ENCODE assay signal across 8 mouse cellular contexts in genomic region chr5:21736956-21737585, GRCm38 (mm10). TPM values are rescaled to one million over a fixed set of nuclear protein-coding genes. Genes with fewer than 3 reads are reported as not detected.
DNase-seq lines count a peak whose midpoint lies in the region; ATAC-seq and TF ChIP-seq lines count a peak whose summit lies in the region.

Gene Pmpcb, plus strand, starts transcription at chr5:21737141.

- peaks cover 4% of the 10 kb centered on the region; the same call in 1 of the 2 replicates for H3K4me1 ChIP-seq in bone marrow, adult 2 months (ENCODE audit: control insufficient read depth, insufficient read depth, low read length)
- H3K4me1 ChIP-seq in embryonic facial prominence, embryonic 15.5 days, result peaks cover 16% of the 10 kb centered on the region
- H3K4me1 ChIP-seq in kidney, embryonic 14.5 days (ENCODE audit: control insufficient read depth, insufficient read depth, low read length), result peaks cover 14% of the 10 kb centered on the region; the same call in 1 of the 2 replicates
- peaks cover 10% of the 10 kb centered on the region for H3K4me1 ChIP-seq in limb, embryonic 15.5 days

- H3K9me3 ChIP-seq in embryonic facial prominence, embryonic 15.5 days (replicated peaks), result no peaks in the 10 kb centered on the region
- H3K9me3 ChIP-seq in kidney, embryonic 14.5 days (ENCODE audit: control insufficient read depth, low read length), result no peaks in the 10 kb centered on the region
- H3K9me3 ChIP-seq in limb, embryonic 15.5 days, result no peaks in the 10 kb centered on the region

- peak; percentile 55; the same call in 1 of the 2 replicates for TF ChIP-seq POLR2A in bone marrow, adult 2 months (IDR thresholded peaks at IDR 0.05; ENCODE audit: borderline replicate concordance, control insufficient read depth, low read depth, low read length)

- peaks cover 26% of the 10 kb centered on the region for H3K36me3 ChIP-seq in embryonic facial prominence, embryonic 15.5 days
- peaks cover 29% of the 10 kb centered on the region for H3K36me3 ChIP-seq in kidney, embryonic 14.5 days (ENCODE audit: control insufficient read depth, insufficient read depth, low read length)
- peaks cover 31% of the 10 kb centered on the region for H3K36me3 ChIP-seq in limb, embryonic 15.5 days

- TF ChIP-seq CTCF in bone marrow, adult 2 months (IDR thresholded peaks at IDR 0.05; ENCODE audit: control insufficient read depth, insufficient read depth, low read length), result peak; percentile 93

- peak; percentile 82; the same call in 1 of the 2 replicates for ATAC-seq in embryonic facial prominence, embryonic 15.5 days (ENCODE audit: insufficient number of reproducible peaks, low FRiP score, low TSS enrichment, low read depth)
- ATAC-seq in kidney, embryonic 14.5 days (ENCODE audit: low FRiP score, low TSS enrichment), result peak; percentile 83
- peak; percentile 70 for ATAC-seq in limb, embryonic 15.5 days (ENCODE audit: insufficient number of reproducible peaks, low FRiP score, low TSS enrichment, low read depth)

- peak within 1 kb of the TSS; percentile 93 for H3K9ac ChIP-seq in embryonic facial prominence, embryonic 15.5 days
- peak within 1 kb of the TSS; percentile 86 for H3K9ac ChIP-seq in kidney, embryonic 14.5 days (ENCODE audit: low read depth, low read length)
- H3K9ac ChIP-seq in limb, embryonic 15.5 days, result peak within 1 kb of the TSS; percentile 77

- H3K4me3 ChIP-seq in bone marrow, adult 2 months (replicated peaks; ENCODE audit: control insufficient read depth, low read depth, low read length), result peak within 1 kb of the TSS; percentile 89
- peak within 1 kb of the TSS; percentile 98 for H3K4me3 ChIP-seq in embryonic facial prominence, embryonic 15.5 days (replicated peaks)
- peak within 1 kb of the TSS; percentile 94 for H3K4me3 ChIP-seq in kidney, embryonic 14.5 days (ENCODE audit: low read length)
- H3K4me3 ChIP-seq in limb, embryonic 15.5 days, result peak within 1 kb of the TSS; percentile 83

- peak; percentile 88 for DNase-seq in 416B (ENCODE audit: low read depth)
- peak; percentile 83 to 87 for DNase-seq in heart, adult 9 months (ENCODE audit: low spot score in 2 of 2)
- peak; percentile 54 to 78 for DNase-seq in monocyte, adult 2 months (ENCODE audit: low read depth in 1 of 2, low spot score in 2 of 2)
- peak; percentile 78 to 82 for DNase-seq in spleen, postnatal 36 days (ENCODE audit: low spot score in 2 of 2)

- under 1% methylated on average over 42 of the region's 42 CpGs for WGBS in bone marrow, adult 2 months
- under 1% methylated on average over 42 of the region's 42 CpGs for WGBS in embryonic facial prominence, embryonic 15.5 days
- WGBS in kidney, embryonic 14.5 days, result under 1% methylated on average over 41 of the region's 42 CpGs
- under 1% methylated on average over 42 of the region's 42 CpGs for WGBS in limb, embryonic 15.5 days

- H3K4me2 ChIP-seq in embryonic facial prominence, embryonic 15.5 days (replicated peaks), result peak within 1 kb of the TSS; percentile 71
- H3K4me2 ChIP-seq in kidney, embryonic 14.5 days (replicated peaks; ENCODE audit: low read depth, low read length), result peak within 1 kb of the TSS; percentile 81
- H3K4me2 ChIP-seq in limb, embryonic 15.5 days, result peak within 1 kb of the TSS; percentile 58

- H3K27ac ChIP-seq in bone marrow, adult 2 months (ENCODE audit: control insufficient read depth, insufficient read depth, low read depth, low read length, poor library complexity), result peak within 1 kb of the TSS; percentile 65
- H3K27ac ChIP-seq in embryonic facial prominence, embryonic 15.5 days (replicated peaks), result peak within 1 kb of the TSS; percentile 84
- H3K27ac ChIP-seq in kidney, embryonic 14.5 days (ENCODE audit: low read depth, low read length), result peak within 1 kb of the TSS; percentile 51; the same call in 1 of the 2 replicates
- peak within 1 kb of the TSS; percentile 88 for H3K27ac ChIP-seq in limb, embryonic 15.5 days

- no peaks in the 10 kb centered on the region for H3K27me3 ChIP-seq in embryonic facial prominence, embryonic 15.5 days
- no peaks in the 10 kb centered on the region for H3K27me3 ChIP-seq in kidney, embryonic 14.5 days (ENCODE audit: control insufficient read depth, insufficient read depth, low read length)
- H3K27me3 ChIP-seq in limb, embryonic 15.5 days, result no peaks in the 10 kb centered on the region

RNA-seq across cellular contexts. Expression of gene Pmpcb, which starts in this region (rescaled TPM):
- 26.0 and 59.8 TPM in 2 replicates for polyA plus RNA-seq in bone marrow, adult 2 months (2011; ENCODE audit: insufficient read depth, insufficient read length, low replicate concordance, missing spikeins)
- polyA plus RNA-seq in embryonic facial prominence, embryonic 15.5 days (2015; fragmentation: Nextera tagmentation; extraction: Ambion mirVana), result 72.2 and 74.6 TPM in 2 replicates
- 95.9 and 101 TPM in 2 replicates for polyA plus RNA-seq in kidney, embryonic 14.5 days (2014; fragmentation: Nextera tagmentation; extraction: Ambion mirVana)
- 67.7 and 80.0 TPM in 2 replicates for polyA plus RNA-seq in limb, embryonic 15.5 days (2015; fragmentation: Nextera tagmentation; extraction: Ambion mirVana)

Comparison
In these comparisons a context has a peak if more than half of its experiments do, and no peak if none do; other contexts are left out.
1. Peak in every context shown above with its lines: DNase-seq, ATAC-seq, H3K4me3 ChIP-seq and H3K27ac ChIP-seq.